ENCODE assay signal across 9 mouse cellular contexts in genomic region chr10:60195087-60195486, GRCm38 (mm10). TPM values are rescaled to one million over a fixed set of nuclear protein-coding genes. Genes with fewer than 3 reads are reported as not detected.
A peak's percentile ranks its signal among the peaks of the same experiment; 100 is the strongest.
DNase-seq lines count a peak whose midpoint lies in the region; ATAC-seq and TF ChIP-seq lines count a peak whose summit lies in the region.
"Had no signal": no experiment of that assay in that cellular context is flagged by ENCODE, and none has a peak within 500 bp of the region (broad histone marks: within the 10 kb centered on the region; RNA-seq: fewer than 3 reads in every experiment).

No protein-coding gene starts in this region.

- no peak overlapping the region for H3K4me2 ChIP-seq in heart, embryonic 11.5 days
- no peak overlapping the region for H3K4me2 ChIP-seq in midbrain, postnatal 0 days (ENCODE audit: low read depth, low read length, poor library complexity, severe bottlenecking)

- no peaks in the 10 kb centered on the region for H3K9me3 ChIP-seq in heart, embryonic 11.5 days (replicated peaks; ENCODE audit: control insufficient read depth, low read length)
- H3K9me3 ChIP-seq in midbrain, postnatal 0 days (ENCODE audit: low read length), result no peaks in the 10 kb centered on the region

- 0 out of 2 replicates have a peak overlapping the region, but pooled peaks have one; percentile 12 for H3K27ac ChIP-seq in heart, embryonic 11.5 days (ENCODE audit: low read depth, low read length)
- no peak overlapping the region for H3K27ac ChIP-seq in midbrain, postnatal 0 days (ENCODE audit: low read depth, low read length)

- peaks cover 18% of the 10 kb centered on the region for H3K4me1 ChIP-seq in heart, embryonic 11.5 days (ENCODE audit: control insufficient read depth, insufficient read depth, low read length)
- peaks cover 7% of the 10 kb centered on the region; the same call in 1 of the 2 replicates for H3K4me1 ChIP-seq in midbrain, postnatal 0 days (ENCODE audit: insufficient read depth, low read length)

- intact Hi-C loops in heart, postnatal 25 days (cut with DNase I), result no loop called here

- no peak for ATAC-seq in heart, embryonic 11.5 days (replicated peaks; ENCODE audit: insufficient number of reproducible peaks, low FRiP score, low TSS enrichment)
- no peak for ATAC-seq in midbrain, postnatal 0 days (ENCODE audit: low FRiP score)

- TF ChIP-seq CTCF in brain, embryonic 14.5 days (IDR thresholded peaks at IDR 0.05; ENCODE audit: borderline replicate concordance, extremely low read depth, insufficient read depth, insufficient read length), result no peak; the same call in 1 of the 2 replicates
- no peak; the same call in 1 of the 2 replicates for TF ChIP-seq CTCF in midbrain, postnatal 0 days (IDR thresholded peaks at IDR 0.05)

- WGBS in heart, embryonic 11.5 days (ENCODE audit: insufficient replicate concordance), result 27% methylated on average over 4 of the region's 4 CpGs
- 30% methylated on average over 4 of the region's 4 CpGs for WGBS in midbrain, postnatal 0 days

- H3K9ac ChIP-seq in heart, embryonic 11.5 days (ENCODE audit: low read depth, low read length), result no peak overlapping the region
- H3K9ac ChIP-seq in midbrain, postnatal 0 days (replicated peaks; ENCODE audit: low read length, poor library complexity, severe bottlenecking), result no peak overlapping the region

- TF ChIP-seq POLR2A in brain, embryonic 14.5 days (IDR thresholded peaks at IDR 0.05; ENCODE audit: borderline replicate concordance, extremely low read depth, insufficient read depth, insufficient read length, poor library complexity, severe bottlenecking), result no peak

- no peaks in the 10 kb centered on the region for H3K36me3 ChIP-seq in heart, embryonic 11.5 days (ENCODE audit: control insufficient read depth, insufficient read depth, low read length)
- H3K36me3 ChIP-seq in midbrain, postnatal 0 days (ENCODE audit: insufficient read depth, low read length), result no peaks in the 10 kb centered on the region

- H3K4me3 ChIP-seq in heart, embryonic 11.5 days (ENCODE audit: low read depth, low read length), result no peak overlapping the region
- H3K4me3 ChIP-seq in midbrain, postnatal 0 days (ENCODE audit: low read depth, low read length), result no peak overlapping the region
- H3K4me3 ChIP-seq: myocyte had no signal

- H3K27me3 ChIP-seq in heart, embryonic 11.5 days (ENCODE audit: control insufficient read depth, insufficient read depth, low read length), result peaks cover 19% of the 10 kb centered on the region
- no peaks in the 10 kb centered on the region for H3K27me3 ChIP-seq in midbrain, postnatal 0 days (ENCODE audit: insufficient read depth, low read length)

- DNase-seq in heart, postnatal 25 days (ENCODE audit: low spot score), result no peak
- DNase-seq in brain, embryonic 14.5 days (ENCODE audit: low read depth), result peak; percentile 92
- DNase-seq in forelimb bud, embryonic 11.5 days (ENCODE audit: low read depth, low spot score), result peak; percentile 41
- peak; percentile 64 to 70 for DNase-seq in kidney, postnatal 36 days
- peak; percentile 87 for DNase-seq in midbrain, postnatal 0 days (ENCODE audit: low spot score)
- no peak for DNase-seq in adrenal gland, postnatal 25 days
- DNase-seq in urinary bladder, postnatal 36 days (ENCODE audit: low spot score in 2 of 2), result no peak

RNA-seq across cellular contexts. Expression of gene Chst3, which starts 24.0 kb away (rescaled TPM):
- polyA plus RNA-seq in heart, embryonic 11.5 days (2014; fragmentation: Nextera tagmentation; extraction: Ambion mirVana), result 0.57 and 0.73 TPM in 2 replicates
- total RNA-seq in heart, postnatal 25 days (2021), result under 1 TPM; 0.84 to 0.99 TPM
- 3.1 and 4.6 TPM in 2 replicates for polyA plus RNA-seq in brain, embryonic 14.5 days (2012; rRNA removed)
- total RNA-seq in midbrain, postnatal 0 days (2014; rRNA removed), result 4.6 and 5.5 TPM in 2 replicates
- 0.86 and 0.89 TPM in 2 replicates for polyA plus RNA-seq in midbrain, postnatal 0 days (2015; fragmentation: Nextera tagmentation; extraction: Ambion mirVana)
- total RNA-seq in adrenal gland, postnatal 25 days (2021), result 0.85 and 1.7 TPM in 2 replicates

Comparison
In these comparisons a context has a peak if more than half of its experiments do, and no peak if none do; other contexts are left out.
1. DNase-seq: peak in brain, embryonic 14.5 days (single experiment), forelimb bud, embryonic 11.5 days (single experiment), kidney, postnatal 36 days (2 of 2) and midbrain, postnatal 0 days (single experiment); none in heart, postnatal 25 days (single experiment), adrenal gland, postnatal 25 days (single experiment) and urinary bladder, postnatal 36 days (0 of 2).